In the genomic region with DNA sequence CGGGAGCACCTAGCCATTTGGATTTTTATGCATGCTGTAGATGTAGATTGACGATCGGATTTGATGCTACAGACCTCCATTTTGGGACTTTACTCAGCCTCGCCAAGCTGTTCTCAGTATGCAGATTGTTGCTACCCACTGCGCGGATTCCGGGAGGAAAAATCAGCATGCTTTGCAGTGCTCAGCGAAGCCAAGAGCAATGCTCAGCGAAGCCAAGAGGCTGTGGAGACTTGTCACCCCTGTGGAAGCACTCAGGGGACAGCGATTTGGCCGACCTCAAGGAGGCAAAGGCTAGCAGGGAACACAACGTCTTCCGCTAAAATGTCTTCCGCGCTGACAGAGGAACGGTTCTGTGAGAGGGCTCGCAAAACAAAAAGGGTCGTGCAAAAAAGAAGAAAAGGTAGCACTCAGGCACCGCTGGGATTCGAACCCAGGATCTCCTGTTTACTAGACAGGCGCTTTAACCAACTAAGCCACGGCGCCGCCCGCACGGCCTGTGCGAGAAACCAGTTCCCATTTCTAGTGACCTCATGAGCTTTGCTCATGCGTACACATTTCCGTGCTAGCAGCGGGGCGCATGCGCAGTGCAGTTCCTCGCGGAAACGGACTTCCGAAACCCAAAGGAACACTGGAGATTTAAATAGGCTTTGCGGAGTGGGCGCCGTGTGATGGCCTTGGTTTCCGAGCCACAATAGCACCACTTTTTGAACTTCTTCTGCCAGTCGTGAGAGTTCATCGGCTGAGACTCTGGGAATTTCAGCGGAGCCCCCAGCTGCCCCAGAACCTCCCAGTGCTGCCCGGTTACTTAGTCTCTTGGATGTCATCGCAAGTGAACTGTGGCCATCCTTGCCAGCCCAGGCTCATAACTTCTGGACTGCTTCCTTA, we compare ENCODE assay signal across 8 mouse cellular contexts. TPM values are rescaled to one million over a fixed set of nuclear protein-coding genes. Genes with fewer than 3 reads are reported as not detected.
DNase-seq lines count a peak whose midpoint lies in the region; ATAC-seq lines count a peak whose summit lies in the region.

No protein-coding gene starts in this region.

- ATAC-seq in megakaryocyte progenitor cell, adult 5-6 weeks (replicated peaks; ENCODE audit: poor library complexity): peak; percentile 78

- peak; percentile 91 for DNase-seq in adipocyte (ENCODE audit: low spot score)
- peak; percentile 99 for DNase-seq in embryo, embryonic 10 days (ENCODE audit: low spot score)
- peak; percentile 97 for DNase-seq in gastrocnemius, postnatal 10 days
- DNase-seq in induced T-regulatory cell, adult 2 months (ENCODE audit: low read depth): peak; percentile 98
- peak; percentile 96 to 100 for DNase-seq in left cerebral cortex, adult 9 months (ENCODE audit: low spot score in 2 of 2)
- DNase-seq in right cerebral cortex, postnatal 14 days: peak; percentile 97
- DNase-seq in urinary bladder, postnatal 36 days (ENCODE audit: low spot score in 2 of 2): peak; percentile 98 to 99

RNA-seq across cellular contexts. Expression of a gene that starts 19.3 kb away (rescaled TPM):
- 10 to 100 TPM; 12.1 to 13.8 TPM for total RNA-seq in gastrocnemius, postnatal 10 days (2021)
- not detected in 2 replicates for total RNA-seq in megakaryocyte progenitor cell, adult 5-6 weeks (2015)
- not detected in 2 replicates for total RNA-seq in megakaryocyte progenitor cell, adult 5-6 weeks (2017)

RNA-seq across cellular contexts. Expression of a gene that starts 48.4 kb away (rescaled TPM):
- 1 to 10 TPM; 2.8 to 4.1 TPM for total RNA-seq in gastrocnemius, postnatal 10 days (2021)
- total RNA-seq in megakaryocyte progenitor cell, adult 5-6 weeks (2015): not detected in 2 replicates
- not detected in 2 replicates for total RNA-seq in megakaryocyte progenitor cell, adult 5-6 weeks (2017)

Comparison
In these comparisons a context has a peak if more than half of its experiments do, and no peak if none do; other contexts are left out.
1. Peak in every context shown above with its lines: DNase-seq and ATAC-seq.
2. RNA of a gene that starts 19.3 kb away (total RNA-seq): 12.1 to 13.8 TPM in gastrocnemius, postnatal 10 days; not detected in megakaryocyte progenitor cell, adult 5-6 weeks; every median in the first group is over 10 times any median in the second.